Mouse (Mus musculus) MEL (cell line): ENCODE measurements around the gene Atp23. TPM values are rescaled to one million over a fixed set of nuclear protein-coding genes. Genes with fewer than 3 reads are reported as not detected.

Experiments
- DNase-seq: peaks from one replicate; pipeline ENCODE4 v3.0.0; 2011; ENCODE audit warnings: low read depth, low spot score
- H3K27ac ChIP-seq: 2 replicates; pipeline ENCODE4 v1.5.1; 2012; ENCODE audit warnings: low read depth, mild to moderate bottlenecking, control low read depth, low read length, moderate library complexity; ENCODE audit not compliant: control insufficient read depth
- H3K27me3 ChIP-seq, 2 experiments: fragments of 150-350 bp in 1 of 2; sonication (generic) in 1 of 2; 2 replicates each; pipeline ENCODE4 v1.6.1; 2012; ENCODE audit warnings: low read length in 2 of 2, mild to moderate bottlenecking in 2 of 2, improper control_type of control experiment in 1 of 2, moderate library complexity in 1 of 2; ENCODE audit not compliant: insufficient read depth in 2 of 2, control insufficient read depth in 1 of 2
- H3K36me3 ChIP-seq, 2 experiments: 2 replicates each; pipeline ENCODE4 v1.6.1; 2012 to 2014; ENCODE audit warnings: low read length in 2 of 2, improper control_type of control experiment in 1 of 2, inconsistent platforms in 1 of 2, mild to moderate bottlenecking in 1 of 2; ENCODE audit not compliant: insufficient read depth in 2 of 2, control insufficient read depth in 1 of 2
- H3K4me1 ChIP-seq, 2 experiments: fragments of 150-350 bp in 1 of 2; sonication (generic) in 1 of 2; 2 replicates each; pipeline ENCODE4 v1.6.1; 2012; ENCODE audit warnings: low read length in 2 of 2, improper control_type of control experiment in 1 of 2, mild to moderate bottlenecking in 1 of 2; ENCODE audit not compliant: insufficient read depth in 2 of 2, control insufficient read depth in 1 of 2
- H3K4me3 ChIP-seq, 2 experiments: fragments of 150-350 bp in 1 of 2; sonication (generic) in 1 of 2; 2 replicates each; pipeline ENCODE4 v1.5.1; 2012; ENCODE audit warnings: low read depth in 2 of 2, low read length in 2 of 2, mild to moderate bottlenecking in 2 of 2, moderate library complexity in 2 of 2, control low read depth in 1 of 2, improper control_type of control experiment in 1 of 2; ENCODE audit not compliant: control insufficient read depth in 1 of 2, insufficient read depth in 1 of 2
- H3K79me2 ChIP-seq: 2 replicates; pipeline ENCODE4 v1.6.1; 2012; ENCODE audit warnings: mild to moderate bottlenecking, low read length, moderate library complexity; ENCODE audit not compliant: control insufficient read depth, poor library complexity, insufficient read depth
- H3K9ac ChIP-seq: 2 replicates; pipeline ENCODE4 v1.6.1; 2012; ENCODE audit warnings: low read depth, mild to moderate bottlenecking, control low read depth, low read length, moderate library complexity; ENCODE audit not compliant: control insufficient read depth, poor library complexity, severe bottlenecking
- H3K9me3 ChIP-seq: fragments of 150-350 bp; sonication (generic); replicated peaks from 2 replicates; pipeline ENCODE4 v1.6.1; 2012; ENCODE audit warnings: mild to moderate bottlenecking, low read length, improper control_type of control experiment, moderate library complexity; ENCODE audit not compliant: insufficient read depth
- BHLHE40 ChIP-seq: IDR thresholded peaks from 2 replicates; pipeline ENCODE4 v1.6.1; 2012; ENCODE audit warnings: low read depth, mild to moderate bottlenecking, inconsistent platforms, low read length, improper control_type of control experiment, borderline replicate concordance
- CHD2 ChIP-seq: IDR thresholded peaks from 2 replicates; pipeline ENCODE4 v1.6.1; 2011; ENCODE audit warnings: low read length, improper control_type of control experiment
- CTCF ChIP-seq, 3 experiments: IDR thresholded peaks in 2 of 3; conservative IDR thresholded peaks in 1 of 3; 2 replicates each; pipeline ENCODE4 v1.5.1; 2011 to 2012; ENCODE audit warnings: low read length in 3 of 3, low read depth in 2 of 3, mild to moderate bottlenecking in 2 of 3, improper control_type of control experiment in 1 of 3, inconsistent platforms in 1 of 3, mixed read lengths in 1 of 3, moderate library complexity in 1 of 3; ENCODE audit not compliant: control insufficient read depth in 1 of 3, insufficient read depth in 1 of 3, poor library complexity in 1 of 3, severe bottlenecking in 1 of 3
- E2F4 ChIP-seq: IDR thresholded peaks from 2 replicates; pipeline ENCODE4 v1.6.1; 2011; ENCODE audit warnings: low read depth, low read length, improper control_type of control experiment, borderline replicate concordance
- ELF1 ChIP-seq: IDR thresholded peaks from 2 replicates; pipeline ENCODE4 v1.6.1; 2014; ENCODE audit warnings: low read depth, mild to moderate bottlenecking, inconsistent platforms, low read length, improper control_type of control experiment, moderate library complexity
- EP300 ChIP-seq, 2 experiments: IDR thresholded peaks; 2 replicates each; pipeline ENCODE4 v1.6.1; 2011; ENCODE audit warnings: improper control_type of control experiment in 2 of 2, low read length in 2 of 2, low read depth in 1 of 2, mild to moderate bottlenecking in 1 of 2
- ETS1 ChIP-seq: IDR thresholded peaks from 2 replicates; pipeline ENCODE4 v1.6.1; 2012; ENCODE audit warnings: low read depth, mild to moderate bottlenecking, inconsistent platforms, low read length, improper control_type of control experiment, moderate library complexity
- GATA1 ChIP-seq: IDR thresholded peaks from 2 replicates; pipeline ENCODE4 v1.6.1; 2011; ENCODE audit warnings: low read depth, low read length, improper control_type of control experiment
- HCFC1 ChIP-seq: IDR thresholded peaks from 2 replicates; pipeline ENCODE4 v1.6.1; 2012; ENCODE audit warnings: low read depth, mild to moderate bottlenecking, inconsistent platforms, low read length, improper control_type of control experiment, moderate library complexity
- JUND ChIP-seq: IDR thresholded peaks from 2 replicates; pipeline ENCODE4 v1.6.1; 2011; ENCODE audit warnings: low read depth, mild to moderate bottlenecking, improper control_type of control experiment, low read length
- MAFK ChIP-seq: IDR thresholded peaks from 2 replicates; pipeline ENCODE4 v1.6.1; 2011; ENCODE audit warnings: low read depth, mild to moderate bottlenecking, low read length, improper control_type of control experiment, borderline replicate concordance
- MAX ChIP-seq: IDR thresholded peaks from 2 replicates; pipeline ENCODE4 v1.6.1; 2011; ENCODE audit warnings: low read length, improper control_type of control experiment
- MAZ ChIP-seq: IDR thresholded peaks from 2 replicates; pipeline ENCODE4 v1.6.1; 2012; ENCODE audit warnings: low read depth, mild to moderate bottlenecking, inconsistent platforms, low read length, improper control_type of control experiment
- MEF2A ChIP-seq: IDR thresholded peaks from 2 replicates; pipeline ENCODE4 v1.6.1; 2014; ENCODE audit warnings: low read depth, mild to moderate bottlenecking, inconsistent platforms, low read length, improper control_type of control experiment; ENCODE audit not compliant: poor library complexity, insufficient replicate concordance, severe bottlenecking; ENCODE audit errors: extremely low read depth
- MXI1 ChIP-seq: IDR thresholded peaks from 2 replicates; pipeline ENCODE4 v1.6.1; 2011; ENCODE audit warnings: mild to moderate bottlenecking, low read depth, low read length, improper control_type of control experiment
- MYB ChIP-seq: IDR thresholded peaks from 2 replicates; pipeline ENCODE4 v1.6.1; 2011; ENCODE audit warnings: mild to moderate bottlenecking, low read depth, low read length, improper control_type of control experiment
- NELFE ChIP-seq: IDR thresholded peaks from 2 replicates; pipeline ENCODE4 v1.6.1; 2011; ENCODE audit warnings: low read depth, low read length, improper control_type of control experiment
- NRF1 ChIP-seq: IDR thresholded peaks from 2 replicates; pipeline ENCODE4 v1.6.1; 2014; ENCODE audit warnings: low read depth, mild to moderate bottlenecking, inconsistent platforms, low read length, improper control_type of control experiment, moderate library complexity; ENCODE audit not compliant: poor library complexity, insufficient read depth, severe bottlenecking
- POLR2A ChIP-seq, 2 experiments: IDR thresholded peaks; 2 replicates each; pipeline ENCODE4 v1.6.1; 2011 to 2012; ENCODE audit warnings: low read length in 2 of 2, mild to moderate bottlenecking in 2 of 2, control low read depth in 1 of 2, improper control_type of control experiment in 1 of 2, low read depth in 1 of 2, moderate library complexity in 1 of 2; ENCODE audit not compliant: control insufficient read depth in 1 of 2, insufficient read depth in 1 of 2, poor library complexity in 1 of 2
- POLR2AphosphoS2 ChIP-seq: IDR thresholded peaks from 2 replicates; pipeline ENCODE4 v1.6.1; 2011; ENCODE audit warnings: low read length, improper control_type of control experiment
- POLR2AphosphoS5 ChIP-seq: IDR thresholded peaks from 2 replicates; pipeline ENCODE4 v1.6.1; 2012; ENCODE audit warnings: low read depth, borderline replicate concordance, mild to moderate bottlenecking, inconsistent platforms, low read length, moderate library complexity, mixed read lengths
- RAD21 ChIP-seq: IDR thresholded peaks from 2 replicates; pipeline ENCODE4 v1.6.1; 2011; ENCODE audit warnings: mild to moderate bottlenecking, low read depth, low read length, improper control_type of control experiment
- RCOR1 ChIP-seq: IDR thresholded peaks from 2 replicates; pipeline ENCODE4 v1.6.1; 2012; ENCODE audit warnings: low read depth, mild to moderate bottlenecking, inconsistent platforms, low read length, improper control_type of control experiment
- SIN3A ChIP-seq: IDR thresholded peaks from 2 replicates; pipeline ENCODE4 v1.6.1; 2012; ENCODE audit warnings: low read length, improper control_type of control experiment, inconsistent platforms
- SMC3 ChIP-seq: IDR thresholded peaks from 2 replicates; pipeline ENCODE4 v1.6.1; 2011; ENCODE audit warnings: low read depth, low read length, improper control_type of control experiment
- TAL1 ChIP-seq: IDR thresholded peaks from 2 replicates; pipeline ENCODE4 v1.6.1; 2012; ENCODE audit warnings: mild to moderate bottlenecking, inconsistent platforms, low read length, moderate library complexity, mixed read lengths
- TBP ChIP-seq: IDR thresholded peaks from 2 replicates; pipeline ENCODE4 v1.8.0; 2011; ENCODE audit warnings: low read depth, low read length, improper control_type of control experiment
- TCF12 ChIP-seq: IDR thresholded peaks from 2 replicates; pipeline ENCODE4 v1.6.1; 2014; ENCODE audit warnings: low read depth, mild to moderate bottlenecking, inconsistent platforms, low read length, improper control_type of control experiment, moderate library complexity
- UBTF ChIP-seq: IDR thresholded peaks from 2 replicates; pipeline ENCODE4 v1.6.1; 2012; ENCODE audit warnings: low read depth, mild to moderate bottlenecking, inconsistent platforms, low read length, improper control_type of control experiment, moderate library complexity, borderline replicate concordance; ENCODE audit not compliant: insufficient read depth
- USF1 ChIP-seq: IDR thresholded peaks from 2 replicates; pipeline ENCODE4 v1.6.1; 2014; ENCODE audit warnings: low read depth, mild to moderate bottlenecking, inconsistent platforms, low read length, improper control_type of control experiment, moderate library complexity
- USF2 ChIP-seq, 2 experiments: IDR thresholded peaks; 2 replicates each; pipeline ENCODE4 v1.6.1; 2011 to 2012; ENCODE audit warnings: improper control_type of control experiment in 2 of 2, low read length in 2 of 2, borderline replicate concordance in 1 of 2, inconsistent platforms in 1 of 2, low read depth in 1 of 2, mild to moderate bottlenecking in 1 of 2; ENCODE audit not compliant: insufficient read depth in 1 of 2
- ZC3H11A ChIP-seq: IDR thresholded peaks from 2 replicates; pipeline ENCODE4 v1.6.1; 2012; ENCODE audit warnings: low read depth, mild to moderate bottlenecking, inconsistent platforms, low read length, improper control_type of control experiment
- ZKSCAN1 ChIP-seq: IDR thresholded peaks from 2 replicates; pipeline ENCODE4 v1.6.1; 2012; ENCODE audit warnings: low read depth, mild to moderate bottlenecking, inconsistent platforms, low read length, improper control_type of control experiment, moderate library complexity
- ZMIZ1 ChIP-seq: IDR thresholded peaks from 2 replicates; pipeline ENCODE4 v1.6.1; 2012; ENCODE audit warnings: low read depth, mild to moderate bottlenecking, inconsistent platforms, low read length, improper control_type of control experiment, moderate library complexity
- ZNF384 ChIP-seq: IDR thresholded peaks from 2 replicates; pipeline ENCODE4 v1.6.1; 2012; ENCODE audit warnings: low read depth, mild to moderate bottlenecking, inconsistent platforms, low read length, improper control_type of control experiment
- polyA plus RNA-seq, 2 experiments: library from polyadenylated mRNA; stranded (reverse) in 1 of 2; unstranded in 1 of 2; fragments of >175 nt in 1 of 2; fragments of >200 nt in 1 of 2; gene quantifications; 2 replicates each; pipeline versions ENCODE4 v1.2.1 to v1.2.4; 2012; ENCODE audit warnings: low replicate concordance in 2 of 2, low read depth in 1 of 2; ENCODE audit not compliant: insufficient read length in 2 of 2, insufficient read depth in 1 of 2, missing spikeins in 1 of 2
- total RNA-seq: library from RNA; depleted of rRNA; stranded (reverse); fragments of 300-350 nt; gene quantifications from 2 replicates; pipeline ENCODE4 v1.2.3, GENCODE M21; 2012; rRNA removed

The Atp23 gene
- total RNA-seq (23.0 and 23.9 TPM in 2 replicates), polyA plus RNA-seq (10 to 100 TPM in 1 of 2 experiments, not detected in 1; 26.1 TPM)

DNA sequence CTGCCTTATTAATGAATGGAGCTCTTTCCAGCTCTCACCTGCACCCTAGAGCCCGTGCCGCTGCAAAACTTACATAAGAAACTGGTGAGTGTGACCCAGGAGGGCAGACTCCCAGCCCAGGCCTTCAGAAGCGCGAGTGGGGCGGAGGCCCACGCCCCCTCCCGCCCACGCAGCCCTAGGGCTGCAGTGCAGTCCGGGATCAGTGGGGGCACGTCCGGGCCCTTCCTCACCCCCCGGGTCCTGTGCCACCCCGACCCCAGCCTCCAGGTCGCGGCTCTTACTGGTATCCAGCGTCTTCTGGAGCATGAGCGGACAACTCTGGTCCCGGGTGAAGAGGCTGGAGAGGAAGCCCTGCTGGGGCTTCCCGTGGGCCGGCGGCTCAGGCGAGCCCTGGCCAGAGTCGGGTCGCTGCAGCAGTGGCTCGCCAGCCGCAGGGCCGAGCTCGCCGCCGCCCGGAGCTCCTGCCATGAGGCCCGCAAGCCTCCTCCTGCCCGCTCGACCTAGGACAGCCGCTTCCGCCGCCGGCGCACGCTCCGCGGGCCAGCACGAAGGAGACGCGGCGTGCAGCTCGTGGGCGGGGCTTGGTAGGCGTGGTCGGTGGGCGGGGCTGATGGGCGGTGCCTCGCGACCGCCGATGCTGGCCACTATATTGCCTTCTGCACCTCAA lies at the start of gene Atp23:
Atp23 (minus strand) TSS at position 535 of the 667 bp plus-strand sequence.
- Histone ChIP-seq H3K36me3 (peaks cover 5 to 15% of the 10 kb centered on the region in 2 experiments; a peak in 3 of 4 replicates), H3K9me3 (no peaks in the 10 kb centered on the region), H3K4me1 (peaks cover 3 to 10% of the 10 kb centered on the region in 2 experiments; a peak in 3 of 4 replicates), H3K27me3 (no peaks in the 10 kb centered on the region), H3K79me2 (peaks cover 10% of the 10 kb centered on the region), H3K4me3 (peak within 1 kb of the TSS; percentile 87 to 100), H3K27ac (peak within 1 kb of the TSS; percentile 40; the same call in 1 of the 2 replicates), H3K9ac (peak within 1 kb of the TSS; percentile 93)
- peak; percentile 89 for DNase-seq
- TF ChIP-seq ZNF384 (no peak), TCF12 (0 out of 2 replicates have a peak, but pooled peaks have one; percentile 34), HCFC1 (no peak), E2F4 (no peak), MXI1 (peak; percentile 92), ETS1 (no peak), ZKSCAN1 (no peak), POLR2AphosphoS2 (peak; percentile 44; the same call in 1 of the 2 replicates), USF2 (IDR thresholded peaks at IDR 0.05; ENCODE audit: borderline replicate concordance in 1 of 2, insufficient read depth in 1 of 2, low read depth in 1 of 2, low read length in 2 of 2) (no peak), ZMIZ1 (peak; percentile 89), MEF2A (no peak), MAFK (no peak), SMC3 (no peak), POLR2A (IDR thresholded peaks at IDR 0.05; ENCODE audit: control insufficient read depth in 1 of 2, insufficient read depth in 1 of 2, low read depth in 1 of 2, low read length in 2 of 2, poor library complexity in 1 of 2) (peak; percentile 75 to 94), UBTF (no peak; the same call in 1 of the 2 replicates), NELFE (peak; percentile 78), EP300 (IDR thresholded peaks at IDR 0.05; ENCODE audit: low read depth in 1 of 2, low read length in 2 of 2) (no peak), POLR2AphosphoS5 (no peak), RCOR1 (no peak), JUND (no peak), MAZ (no peak), MAX (peak; percentile 64), ELF1 (no peak), SIN3A (peak; percentile 19; the same call in 1 of the 2 replicates), CTCF (IDR thresholded peaks at IDR 0.05 in 2 of 3, conservative IDR thresholded peaks at IDR 0.05 in 1 of 3; ENCODE audit: control insufficient read depth in 1 of 3, insufficient read depth in 1 of 3, low read depth in 2 of 3, low read length in 3 of 3, poor library complexity in 1 of 3, severe bottlenecking in 1 of 3) (0 out of 6 replicates have a peak, but pooled peaks of 1 of the 3 experiments have one; percentile 1), MYB (no peak), RAD21 (no peak), BHLHE40 (0 out of 2 replicates have a peak, but pooled peaks have one; percentile 22), TBP (no peak), NRF1 (peak; percentile 67), TAL1 (no peak), GATA1 (no peak), ZC3H11A (no peak), USF1 (no peak), CHD2 (no peak)
